Mouse (Mus musculus) naive thymus-derived CD4-positive, alpha-beta T cell, adult 2 months (primary cell): Measurements from ENCODE around the gene Ddx42.
A peak's percentile ranks its signal among the peaks of the same experiment; 100 is the strongest.

Experiments used
- DNase-seq: peaks from one replicate; pipeline ENCODE4 v3.0.0-alpha.2; 2011; ENCODE audit warnings: low read depth

The Ddx42 gene

GRCm38 (mm10) chr11:106268326-106269059 lies 51.8 kb downstream of the Ddx42 start:
- DNase-seq, result no peak

- peak; percentile 68 for DNase-seq
Observed at GRCm38 (mm10) chr11:106269060-106269431, 52.3 kb downstream of the Ddx42 start.

- DNase-seq, result peak; percentile 28
Observed at GRCm38 (mm10) chr11:106271131-106271793, 54.5 kb downstream of the Ddx42 start.

GRCm38 (mm10) chr11:106271794-106272643 lies 55.3 kb downstream of the Ddx42 start:
- no peak for DNase-seq

GRCm38 (mm10) chr11:106272644-106273310 lies 56.1 kb downstream of the Ddx42 start, which contains the start of gene Smarcd2:
Smarcd2 (minus strand) TSS chr11:106272972.
- peak; percentile 96 for DNase-seq

GRCm38 (mm10) chr11:106273311-106273684 lies 56.6 kb downstream of the Ddx42 start:
- DNase-seq, result no peak

- DNase-seq, result peak; percentile 25
Observed at GRCm38 (mm10) chr11:106273811-106274210, 57.1 kb downstream of the Ddx42 start.

GRCm38 (mm10) chr11:106274374-106274773 lies 57.6 kb downstream of the Ddx42 start:
- peak; percentile 26 for DNase-seq

GRCm38 (mm10) chr11:106274971-106275411 lies 58.3 kb downstream of the Ddx42 start:
- DNase-seq, result peak; percentile 16

- DNase-seq, result peak; percentile 100
Observed at GRCm38 (mm10) chr11:106276454-106276853, 59.7 kb downstream of the Ddx42 start, which contains the start of gene Tcam1. Tcam1 (plus strand) TSS chr11:106276672.

GRCm38 (mm10) chr11:106282452-106282851 lies 65.7 kb downstream of the Ddx42 start:
- DNase-seq, result no peak

- DNase-seq, result no peak
Observed at GRCm38 (mm10) chr11:106283371-106283770, 66.6 kb downstream of the Ddx42 start.

- no peak for DNase-seq
Observed at GRCm38 (mm10) chr11:106284126-106284525, 67.4 kb downstream of the Ddx42 start.

GRCm38 (mm10) chr11:106286206-106286605 lies 69.5 kb downstream of the Ddx42 start:
- DNase-seq, result no peak

GRCm38 (mm10) chr11:106286987-106287386 lies 70.3 kb downstream of the Ddx42 start:
- DNase-seq, result no peak

GRCm38 (mm10) chr11:106289369-106289768 lies 72.6 kb downstream of the Ddx42 start:
- no peak for DNase-seq

GRCm38 (mm10) chr11:106290376-106290775 lies 73.7 kb downstream of the Ddx42 start:
- DNase-seq, result no peak

GRCm38 (mm10) chr11:106291861-106292260 lies 75.1 kb downstream of the Ddx42 start:
- DNase-seq, result no peak
